Mouse (Mus musculus): Measurements from ENCODE around the gene Olfr6.
"Not testable (repeated sequence)": the region's sequence is repeated elsewhere in the genome, so short reads cannot be mapped to it uniquely, and the experiment has no call there.

Olfr6 gene

DNA sequence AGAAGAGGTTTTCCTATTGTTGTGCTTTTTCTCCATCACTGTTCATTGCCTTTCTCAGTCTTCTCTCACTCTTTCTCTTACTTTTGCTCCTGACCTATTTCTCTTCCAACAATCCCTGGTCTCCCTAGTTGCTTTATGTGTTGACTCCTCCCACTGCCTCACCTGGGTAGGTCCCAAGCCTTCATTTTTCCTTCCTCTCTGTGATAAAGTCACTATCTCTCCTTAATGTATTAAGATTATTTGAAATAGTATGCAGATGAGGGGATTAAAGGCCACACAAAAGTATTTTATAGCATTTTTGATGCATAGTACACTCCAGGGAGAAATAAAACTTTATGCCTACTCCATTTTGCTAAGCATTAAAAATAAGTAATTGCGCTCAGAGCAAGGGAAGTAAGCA is at the start of gene Olfr6:
Gene Olfr6 (minus strand): TSS at position 101 of the 400 bp plus-strand sequence.
- in situ Hi-C loops (cut with MboI; ENCODE audit: low sequenced_read_pairs), result no loop called here

DNA sequence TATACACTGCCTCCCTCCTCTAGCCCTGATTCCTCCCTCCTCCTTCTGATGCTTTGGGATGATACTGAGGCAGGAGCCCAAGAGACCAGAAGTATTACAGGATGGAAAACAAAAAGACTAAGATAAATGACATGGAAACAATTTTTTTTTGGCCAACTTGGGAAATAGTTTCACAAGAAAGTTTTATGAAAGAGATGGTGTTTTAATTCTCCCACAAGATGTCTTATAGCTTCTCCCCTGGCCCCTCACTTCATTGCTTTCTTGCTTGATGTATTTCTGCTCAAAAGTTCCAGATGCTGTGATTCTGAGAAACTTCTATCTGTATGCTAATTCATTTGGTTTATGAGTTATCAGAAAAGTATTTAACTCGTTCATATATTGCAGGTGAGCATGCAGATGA is 42.2 kb upstream of the Olfr6 start, which contains the start of gene Olfr2:
Gene Olfr2 (minus strand): TSS at position 101 of the 400 bp plus-strand sequence.
- in situ Hi-C loops (cut with MboI; ENCODE audit: low sequenced_read_pairs), result no loop called here

DNA sequence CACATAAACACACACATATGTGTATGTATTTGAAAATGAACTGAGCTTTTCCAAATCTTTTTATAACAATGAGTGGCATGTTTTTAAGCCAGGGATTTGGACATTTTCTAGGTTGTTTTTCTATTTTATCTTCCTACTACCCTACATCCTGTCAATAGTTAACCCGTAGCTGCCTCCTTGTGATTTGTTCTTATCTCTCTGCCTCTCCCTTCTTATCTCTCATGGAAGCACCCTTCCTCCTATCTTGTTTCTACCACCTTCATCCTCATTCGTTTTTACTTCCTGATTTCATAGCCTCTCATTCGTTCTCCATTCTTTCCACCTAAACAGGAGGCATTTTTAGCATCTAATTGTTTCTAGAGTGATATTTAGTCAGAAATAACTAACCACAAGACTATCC is 40.4 kb upstream of the Olfr6 start:
- in situ Hi-C loops (cut with MboI; ENCODE audit: low sequenced_read_pairs), result no loop called here

DNA sequence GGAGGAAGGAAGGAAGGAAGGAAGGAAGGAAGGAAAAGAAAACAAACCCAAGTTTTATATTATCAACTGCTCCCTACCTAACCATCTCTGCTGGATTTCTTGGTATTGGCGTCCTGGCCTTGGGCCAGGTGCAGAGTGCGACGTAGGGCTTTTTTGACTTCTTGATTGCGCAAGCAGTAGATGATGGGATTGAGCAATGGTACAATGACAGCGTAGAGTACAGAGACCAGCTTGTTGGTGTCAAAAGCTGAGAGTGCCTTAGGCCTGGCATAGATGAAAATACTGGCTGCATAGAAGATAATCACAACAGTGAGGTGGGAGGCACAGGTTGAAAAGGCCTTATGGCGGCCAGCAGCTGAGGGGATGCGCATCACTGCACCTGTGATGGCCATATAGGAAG is 37.1 kb upstream of the Olfr6 start:
- in situ Hi-C loops (cut with MboI; ENCODE audit: low sequenced_read_pairs), result no loop called here

DNA sequence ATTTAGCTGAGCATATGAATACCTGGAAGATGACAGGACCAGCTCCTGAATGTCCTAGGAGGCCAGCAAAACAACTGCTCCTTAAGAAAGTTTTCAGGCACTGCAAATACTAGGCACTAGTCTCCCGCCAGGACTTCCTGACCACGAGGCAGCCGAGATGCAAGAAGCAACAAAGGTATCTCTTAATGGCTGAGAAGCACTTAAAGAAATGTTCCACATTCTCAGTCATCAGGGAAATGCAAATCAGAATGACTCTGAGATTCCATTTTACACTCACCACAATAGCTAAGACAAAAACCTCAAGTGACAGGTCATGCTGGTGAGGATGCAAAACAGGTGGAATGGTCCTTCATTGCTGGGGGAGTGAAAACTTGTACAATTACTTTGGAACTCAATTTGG is 21.5 kb upstream of the Olfr6 start:
- in situ Hi-C loops (cut with MboI; ENCODE audit: low sequenced_read_pairs), result no loop called here

GRCm38 (mm10) chr7:106975353-106975752 is 11.6 kb upstream of the Olfr6 start, which contains the start of gene Olfr711:
TSS of gene Olfr711 (minus strand) at chr7:106975453.
- in situ Hi-C loops (cut with MboI; ENCODE audit: low sequenced_read_pairs), result no loop called here

DNA sequence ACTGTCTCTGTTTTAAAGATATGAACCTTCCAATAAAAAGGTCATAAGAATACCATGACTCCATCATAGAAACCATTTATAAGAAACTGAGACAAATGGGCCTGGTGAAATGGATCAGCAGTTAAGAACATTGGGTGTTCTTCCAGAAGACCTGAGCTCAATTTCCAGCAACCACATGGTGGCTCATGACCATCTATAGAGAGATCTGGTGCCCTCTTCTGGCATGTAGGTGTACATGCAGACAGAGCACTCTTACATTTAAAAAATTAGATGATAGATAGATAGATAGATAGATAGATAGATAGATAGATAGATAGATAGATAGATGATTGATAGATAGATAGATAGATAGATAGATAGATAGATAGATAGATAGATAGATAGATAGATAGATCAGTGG is 3.8 kb upstream of the Olfr6 start:
- in situ Hi-C loops (cut with MboI; ENCODE audit: low sequenced_read_pairs), result not testable (repeated sequence)

- in situ Hi-C loops (cut with MboI; ENCODE audit: low sequenced_read_pairs), result no loop called here
Observed at GRCm38 (mm10) chr7:106948212-106948611, 15.5 kb downstream of the Olfr6 start, which contains the start of gene Olfr710. TSS of gene Olfr710 (minus strand) at chr7:106948312.

DNA sequence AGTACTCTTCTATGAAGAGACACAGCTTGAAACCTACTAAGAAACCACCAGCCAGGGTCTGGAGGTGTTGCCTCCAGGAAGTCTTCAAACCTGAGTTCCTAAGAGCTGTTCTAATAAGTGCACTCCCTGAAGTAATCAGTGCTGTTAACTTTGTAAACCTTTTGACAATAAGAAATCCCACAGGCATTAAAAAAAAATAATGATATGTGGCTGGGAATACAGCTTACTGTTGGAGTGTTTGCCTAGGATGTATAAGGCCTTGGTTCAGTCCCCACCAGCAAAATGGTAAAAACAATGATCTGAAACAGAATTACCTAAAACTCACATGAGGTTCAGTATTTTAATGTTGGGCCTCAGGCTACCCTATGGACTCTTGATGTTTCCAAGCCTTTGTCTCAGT is 31.6 kb downstream of the Olfr6 start, which contains the start of gene Olfr709-ps1:
Gene Olfr709-ps1 (minus strand): TSS at position 101 of the 400 bp plus-strand sequence.
- in situ Hi-C loops (cut with MboI; ENCODE audit: low sequenced_read_pairs), result no loop called here

DNA sequence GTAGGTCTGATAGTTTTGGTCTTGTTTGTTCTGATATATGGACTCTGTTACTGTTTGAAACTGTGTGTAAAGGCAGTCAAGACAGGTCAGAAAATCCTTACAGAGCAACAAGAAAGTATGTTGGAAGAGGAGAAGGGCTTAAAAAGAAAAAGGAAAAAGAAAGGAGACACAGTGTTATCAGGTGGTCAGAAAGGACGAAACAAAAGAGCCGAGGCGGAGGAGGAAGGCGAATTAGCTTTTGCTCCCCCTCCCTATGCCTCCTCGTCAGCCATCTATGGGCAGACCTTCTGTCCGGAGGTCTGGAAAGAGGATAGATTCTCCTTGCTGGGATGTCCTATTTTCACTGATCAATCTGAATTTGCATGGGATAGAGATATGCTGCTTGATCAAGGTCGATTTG is 42.8 kb downstream of the Olfr6 start:
- in situ Hi-C loops (cut with MboI; ENCODE audit: low sequenced_read_pairs), result not testable (repeated sequence)

DNA sequence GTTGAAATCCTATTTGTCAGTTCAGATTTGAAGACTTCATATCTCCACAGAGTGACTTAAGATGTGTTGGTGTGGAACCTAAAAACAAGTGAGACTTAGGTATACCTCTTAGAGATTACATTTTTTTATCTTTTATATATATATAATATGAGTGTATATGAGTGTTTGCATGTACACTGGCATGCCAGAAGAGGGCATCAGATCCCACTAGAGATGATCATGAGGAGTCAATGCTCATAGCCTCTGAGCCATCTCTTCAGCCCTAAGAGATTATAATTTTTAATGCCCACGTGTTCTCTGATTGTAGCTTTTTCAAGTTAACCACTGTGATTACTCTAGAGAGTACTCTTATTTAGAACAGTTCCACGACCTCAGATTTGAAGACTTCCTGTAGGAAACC is 56.1 kb downstream of the Olfr6 start, which contains the start of gene Olfr1532-ps1:
Gene Olfr1532-ps1 (plus strand): TSS at position 326 of the 400 bp plus-strand sequence.
- in situ Hi-C loops (cut with MboI; ENCODE audit: low sequenced_read_pairs), result no loop called here

Data from CH12F3 (cell line).